Mouse (Mus musculus) embryo, embryonic 10.5 days (tissue): ENCODE data around the gene Lif.

Experiments
- DNase-seq: peaks from one replicate; pipeline ENCODE4 v3.0.0-alpha.2; 2015; ENCODE audit warnings: low spot score

The Lif gene

GRCm38 (mm10) chr11:4299191-4299590, 41.8 kb downstream of the Lif start:
- no peak for DNase-seq

- no peak for DNase-seq
Measured at GRCm38 (mm10) chr11:4299735-4300474, 42.5 kb downstream of the Lif start.

- DNase-seq, result no peak
Measured at GRCm38 (mm10) chr11:4300683-4301082, 43.3 kb downstream of the Lif start.

- no peak for DNase-seq
Measured at GRCm38 (mm10) chr11:4302363-4302913, 45.1 kb downstream of the Lif start.

- DNase-seq, result no peak
Measured at GRCm38 (mm10) chr11:4303033-4303432, 45.7 kb downstream of the Lif start.

DNA sequence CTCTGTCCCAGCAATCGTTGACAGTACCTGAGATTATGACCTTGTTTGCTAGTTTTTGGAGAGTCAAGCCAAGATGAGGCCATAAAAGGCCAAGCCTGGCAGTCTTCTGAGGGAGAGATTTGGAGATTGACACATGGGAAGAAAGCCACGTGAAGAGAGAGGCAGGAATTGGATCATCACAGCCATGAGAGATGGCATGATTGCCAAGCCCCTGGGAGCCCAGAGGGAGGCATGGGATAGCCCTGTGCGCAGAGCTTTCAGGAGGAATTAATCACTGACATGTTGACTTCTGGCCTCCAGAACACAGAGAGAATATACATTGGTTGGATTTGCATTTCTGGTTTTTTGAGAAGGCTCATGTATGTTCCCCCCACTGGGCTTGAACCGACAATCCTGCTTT, 46.8 kb downstream of the Lif start:
- DNase-seq, result no peak

DNA sequence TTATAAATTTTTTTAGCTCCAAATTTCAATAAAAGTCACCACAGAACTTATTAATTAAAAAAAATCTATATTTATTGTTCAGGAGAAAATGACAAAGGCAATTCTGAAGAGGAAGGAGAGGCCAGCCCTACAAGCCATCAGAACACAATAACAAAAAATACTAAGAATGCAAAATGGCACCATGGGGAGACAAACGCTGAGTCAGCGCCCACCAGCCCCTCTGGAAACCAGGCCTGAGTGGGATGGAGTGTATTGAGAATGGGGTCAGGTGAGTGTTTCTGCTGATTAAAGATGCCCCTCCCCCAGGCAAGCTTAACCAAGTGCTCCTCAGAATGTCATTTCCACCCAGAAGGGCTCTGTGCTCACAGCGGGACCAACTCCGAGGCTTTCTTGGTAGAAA, 47.7 kb downstream of the Lif start:
- DNase-seq, result no peak

DNA sequence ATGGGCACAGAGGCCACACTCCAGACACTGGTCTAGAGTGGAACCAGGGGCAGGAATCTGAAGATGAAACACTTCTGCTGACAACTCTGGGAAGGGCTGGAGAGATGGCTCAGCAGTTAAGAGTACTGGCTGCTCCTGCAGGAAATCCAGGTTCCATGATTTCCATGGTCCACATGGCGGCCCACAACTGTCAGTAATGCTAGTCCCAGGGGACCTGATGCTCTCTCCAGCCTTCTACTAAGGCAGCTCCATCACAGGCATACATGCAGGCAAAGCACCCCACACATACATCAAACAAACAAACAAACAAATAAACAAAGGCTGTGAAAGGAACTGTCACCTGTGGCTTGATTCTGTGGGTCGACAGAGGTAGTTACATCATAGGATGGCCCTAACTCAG, 48.7 kb downstream of the Lif start:
- no peak for DNase-seq

DNA sequence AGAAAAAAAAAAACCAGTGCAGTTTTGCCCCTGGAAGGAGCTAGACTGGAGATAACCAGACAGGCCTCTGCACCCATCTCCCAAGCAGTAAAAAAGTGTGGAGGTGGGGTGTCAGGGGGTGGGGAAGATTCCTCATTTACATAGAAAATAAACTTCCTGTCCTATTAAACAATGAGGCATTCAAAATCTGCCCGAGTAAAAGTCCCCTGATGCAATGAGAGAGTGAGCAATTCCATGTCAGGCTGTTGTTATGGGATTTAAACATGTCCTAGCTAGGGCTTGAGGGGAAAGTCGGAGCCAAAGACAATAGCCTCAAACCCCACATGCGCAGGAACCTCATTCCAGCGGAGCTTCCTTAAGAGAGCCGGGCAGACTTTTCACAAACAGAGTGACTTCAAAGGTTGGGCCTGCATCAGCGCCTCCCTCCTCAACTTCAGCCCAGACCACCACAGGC, 50.7 kb downstream of the Lif start:
- peak; percentile 50 for DNase-seq

GRCm38 (mm10) chr11:4308514-4309450, 51.4 kb downstream of the Lif start:
- DNase-seq, result peak; percentile 81

DNA sequence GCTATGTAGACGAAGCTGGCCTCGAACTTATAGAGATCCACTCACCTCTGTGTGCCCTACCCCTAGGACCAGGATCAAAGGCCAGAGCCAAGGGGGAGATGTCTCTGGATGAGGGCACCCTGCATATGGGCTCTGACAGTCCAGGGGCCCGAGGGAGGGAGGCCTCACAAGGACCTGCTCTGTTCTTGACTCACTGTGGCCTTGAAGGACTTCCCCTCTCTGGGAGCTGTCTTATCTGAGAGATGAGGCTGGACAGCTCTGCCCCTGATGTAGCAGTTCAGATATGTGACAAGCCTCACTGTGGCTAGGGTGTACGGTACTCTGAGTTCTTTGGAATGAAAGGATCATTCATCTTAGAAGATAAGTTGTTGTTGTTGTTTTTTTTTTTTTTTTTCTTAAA, 52.3 kb downstream of the Lif start:
- DNase-seq, result no peak

GRCm38 (mm10) chr11:4310324-4310723, 53.0 kb downstream of the Lif start:
- no peak for DNase-seq

- DNase-seq, result no peak
Measured at GRCm38 (mm10) chr11:4312180-4312579, 54.8 kb downstream of the Lif start.

DNA sequence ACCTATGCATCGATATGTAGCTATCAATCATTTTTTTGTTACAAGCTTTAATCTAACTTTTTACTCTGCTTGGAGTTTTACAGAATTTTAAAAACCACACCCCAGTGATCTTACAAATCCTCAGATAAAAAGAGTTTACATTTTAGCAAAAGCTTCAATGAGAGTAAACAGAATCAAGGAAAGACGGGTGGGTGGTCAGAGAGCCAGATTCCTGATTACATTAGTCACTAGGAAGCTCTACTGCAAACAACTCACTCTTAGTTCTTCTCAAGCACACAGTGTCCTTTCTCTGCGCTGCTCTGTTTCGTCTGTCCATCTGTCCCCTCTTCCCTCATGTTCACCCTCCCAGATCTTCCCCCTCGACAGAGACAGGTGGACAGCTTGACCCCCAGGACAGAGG, 59.9 kb downstream of the Lif start:
- DNase-seq, result no peak

- DNase-seq, result no peak
Measured at GRCm38 (mm10) chr11:4318011-4318410, 60.7 kb downstream of the Lif start.

- no peak for DNase-seq
Measured at GRCm38 (mm10) chr11:4319212-4319955, 62.0 kb downstream of the Lif start.

- DNase-seq, result no peak
Measured at GRCm38 (mm10) chr11:4320876-4321275, 63.5 kb downstream of the Lif start.
